In the genomic region with DNA sequence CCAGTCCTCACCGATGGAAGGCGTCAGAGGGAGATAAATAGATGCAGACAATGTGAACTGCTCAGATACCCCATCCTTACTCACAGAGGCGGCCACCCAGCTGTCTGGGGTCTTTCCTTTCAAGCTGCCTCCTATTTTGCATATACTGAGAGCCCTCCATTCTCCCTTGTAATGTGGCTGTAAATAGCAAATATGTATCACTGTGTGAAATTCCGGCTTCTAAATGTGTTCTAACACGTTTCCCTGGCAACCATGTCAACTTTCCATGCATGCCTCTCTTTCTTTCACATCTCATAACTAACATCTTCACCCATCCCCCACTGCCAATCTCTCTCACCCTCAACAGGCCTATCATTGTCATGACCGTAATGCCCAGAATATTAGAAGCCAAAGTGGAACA, we compare ENCODE assay signal across 16 mouse cellular contexts.
DNase-seq lines count a peak whose midpoint lies in the region; ATAC-seq and TF ChIP-seq lines count a peak whose summit lies in the region.
"Had no signal": no experiment of that assay in that cellular context is flagged by ENCODE, and none has a peak within 500 bp of the region (broad histone marks: within the 10 kb centered on the region; RNA-seq: fewer than 3 reads in every experiment).

No protein-coding gene starts in this region.

- DNase-seq in frontal cortex, postnatal 10 days (ENCODE audit: low spot score in 2 of 2), result peak; percentile 13 to 32
- no peak for DNase-seq in frontal cortex, postnatal 25 days (ENCODE audit: low spot score in 2 of 2)
- peak; percentile 83 for DNase-seq in brain, embryonic 14.5 days (ENCODE audit: low read depth)
- peak; percentile 74 for DNase-seq in midbrain, embryonic 14.5 days
- no peak for DNase-seq in layer of hippocampus, adult 11-12 months (ENCODE audit: low spot score)
- no peak for DNase-seq in kidney, adult 9 months
- DNase-seq: adrenal gland, postnatal 25 days; B cell, adult 2 months; cerebellum, adult 11-12 months; kidney, postnatal 4 days; liver, embryonic 13.5 days; lung, postnatal 36 days had no signal

- H3K4me1 ChIP-seq in hindbrain, embryonic 12.5 days, result peaks cover 10% of the 10 kb centered on the region; the same call in 1 of the 2 replicates
- peaks cover 11% of the 10 kb centered on the region for H3K4me1 ChIP-seq in midbrain, embryonic 14.5 days (ENCODE audit: control insufficient read depth, insufficient read depth, low read length)
- H3K4me1 ChIP-seq: intestine, embryonic 15.5 days; liver, embryonic 13.5 days had no signal

- TF ChIP-seq POLR2A in brain, embryonic 14.5 days (IDR thresholded peaks at IDR 0.05; ENCODE audit: borderline replicate concordance, extremely low read depth, insufficient read depth, insufficient read length, poor library complexity, severe bottlenecking), result no peak

- no peak overlapping the region for H3K9ac ChIP-seq in hindbrain, embryonic 12.5 days
- H3K9ac ChIP-seq in midbrain, embryonic 14.5 days (replicated peaks; ENCODE audit: low read length), result no peak overlapping the region
- H3K9ac ChIP-seq: intestine, embryonic 15.5 days; liver, embryonic 13.5 days had no signal

- H3K9me3 ChIP-seq in hindbrain, embryonic 12.5 days (replicated peaks), result no peaks in the 10 kb centered on the region
- no peaks in the 10 kb centered on the region for H3K9me3 ChIP-seq in midbrain, embryonic 14.5 days (ENCODE audit: control insufficient read depth, low read length)
- H3K9me3 ChIP-seq: intestine, embryonic 15.5 days; liver, embryonic 13.5 days had no signal

- H3K4me2 ChIP-seq in hindbrain, embryonic 12.5 days (replicated peaks), result no peak overlapping the region
- no peak overlapping the region for H3K4me2 ChIP-seq in midbrain, embryonic 14.5 days (ENCODE audit: low read length)
- H3K4me2 ChIP-seq: intestine, embryonic 15.5 days; liver, embryonic 13.5 days had no signal

- no peak overlapping the region for H3K4me3 ChIP-seq in hindbrain, embryonic 12.5 days
- no peak overlapping the region for H3K4me3 ChIP-seq in midbrain, embryonic 14.5 days (replicated peaks; ENCODE audit: low read depth, low read length)
- H3K4me3 ChIP-seq: intestine, embryonic 15.5 days; liver, embryonic 13.5 days had no signal

- WGBS in hindbrain, embryonic 12.5 days, result 30% methylated on average over 6 of the region's 6 CpGs
- WGBS in midbrain, embryonic 14.5 days, result 11% methylated on average over 6 of the region's 6 CpGs

- no peak overlapping the region for H3K27ac ChIP-seq in hindbrain, embryonic 12.5 days
- no peak overlapping the region for H3K27ac ChIP-seq in midbrain, embryonic 14.5 days (replicated peaks; ENCODE audit: low read depth, low read length)
- H3K27ac ChIP-seq: intestine, embryonic 15.5 days; liver, embryonic 13.5 days had no signal

- no peaks in the 10 kb centered on the region for H3K36me3 ChIP-seq in hindbrain, embryonic 12.5 days
- no peaks in the 10 kb centered on the region for H3K36me3 ChIP-seq in midbrain, embryonic 14.5 days (ENCODE audit: control insufficient read depth, insufficient read depth, low read length)
- H3K36me3 ChIP-seq: G1E; intestine, embryonic 15.5 days; liver, embryonic 13.5 days had no signal

- no peaks in the 10 kb centered on the region for H3K27me3 ChIP-seq in hindbrain, embryonic 12.5 days
- no peaks in the 10 kb centered on the region for H3K27me3 ChIP-seq in midbrain, embryonic 14.5 days (ENCODE audit: control insufficient read depth, insufficient read depth, low read length)
- H3K27me3 ChIP-seq: intestine, embryonic 15.5 days; liver, embryonic 13.5 days had no signal

- no peak for TF ChIP-seq CTCF in brain, embryonic 14.5 days (IDR thresholded peaks at IDR 0.05; ENCODE audit: borderline replicate concordance, extremely low read depth, insufficient read depth, insufficient read length)

- peak; percentile 80 for ATAC-seq in hindbrain, embryonic 12.5 days (ENCODE audit: low FRiP score)
- ATAC-seq in midbrain, embryonic 14.5 days (ENCODE audit: low FRiP score, low TSS enrichment), result peak; percentile 37; the same call in 1 of the 2 replicates
- ATAC-seq in inflammation-experienced regulatory T-cells, adult 6 months, result no peak
- ATAC-seq: intestine, embryonic 15.5 days had no signal

Comparison
In these comparisons a context has a peak if more than half of its experiments do, and no peak if none do; other contexts are left out.
1. DNase-seq: peak in frontal cortex, postnatal 10 days (2 of 2), brain, embryonic 14.5 days (single experiment) and midbrain, embryonic 14.5 days (single experiment); none in frontal cortex, postnatal 25 days (0 of 2), layer of hippocampus, adult 11-12 months (single experiment) and kidney, adult 9 months (single experiment).